Mouse (Mus musculus) heart, adult 2 months (tissue): ENCODE measurements around the gene Ak5.

ENCODE experiments used
- CTCF ChIP-seq: fragments of 200-600 bp; IDR thresholded peaks from 2 replicates; pipeline ENCODE4 v1.8.1; 2022; ENCODE audit warnings: antibody characterized with exemption, mild to moderate bottlenecking, moderate library complexity
- POLR2A ChIP-seq: fragments of 200-500 bp; IDR thresholded peaks from 2 replicates; pipeline ENCODE4 v1.6.1; 2011; ENCODE audit warnings: mild to moderate bottlenecking, low read depth, low read length, control low read depth; ENCODE audit not compliant: insufficient read depth

- TF ChIP-seq POLR2A (no peak), CTCF (no peak)
These were observed 6.5 kb upstream of the Ak5 start for GRCm38 (mm10) chr3:152674663-152675062.
